Mouse (Mus musculus) hindbrain, embryonic 15.5 days (tissue): Measurements from ENCODE around the gene Tgm5. TPM values are rescaled to one million over a fixed set of nuclear protein-coding genes. Genes with fewer than 3 reads are reported as not detected.
"Not testable (repeated sequence)": the region's sequence is repeated elsewhere in the genome, so short reads cannot be mapped to it uniquely, and the experiment has no call there.

Experiments used
- ATAC-seq: fragments of 200-750 bp; cut with Nextera tagmentation; 2 replicates; pipeline ENCODE4 v1.8.0; 2017; ENCODE audit warnings: low read depth, moderate number of reproducible peaks, moderate TSS enrichment; ENCODE audit not compliant: low FRiP score
- H3K27ac ChIP-seq: fragments of 300-500 bp; sonication (generic); replicated peaks from 2 replicates; pipeline ENCODE4 v1.5.1; 2015; ENCODE audit warnings: mild to moderate bottlenecking, inconsistent platforms
- H3K27me3 ChIP-seq: fragments of 300-500 bp; sonication (generic); 2 replicates; pipeline ENCODE4 v1.6.1; 2015; ENCODE audit warnings: control low read depth, inconsistent platforms
- H3K36me3 ChIP-seq: fragments of 300-500 bp; sonication (generic); 2 replicates; pipeline ENCODE4 v1.6.1; 2015; ENCODE audit warnings: control low read depth, inconsistent platforms
- H3K4me1 ChIP-seq: fragments of 300-500 bp; sonication (generic); replicated peaks from 2 replicates; pipeline ENCODE4 v1.6.1; 2015; ENCODE audit warnings: control low read depth, inconsistent platforms
- H3K4me2 ChIP-seq: fragments of 300-500 bp; sonication (generic); 2 replicates; pipeline ENCODE4 v1.6.1; 2015; ENCODE audit warnings: moderate library complexity, mild to moderate bottlenecking, inconsistent platforms
- H3K4me3 ChIP-seq: fragments of 300-500 bp; sonication (generic); 2 replicates; pipeline ENCODE4 v1.5.1; 2015; ENCODE audit warnings: mild to moderate bottlenecking, inconsistent platforms
- H3K9ac ChIP-seq: fragments of 300-500 bp; sonication (generic); 2 replicates; pipeline ENCODE4 v1.6.1; 2015; ENCODE audit warnings: inconsistent platforms
- H3K9me3 ChIP-seq: fragments of 300-500 bp; sonication (generic); 2 replicates; pipeline ENCODE4 v1.6.1; 2016; ENCODE audit warnings: control low read depth, inconsistent platforms
- WGBS: fragments of 180-500 bp; shearing (Covaris S2); methylation state at CpG from one replicate; pipeline ENCODE4 v1.1.7; 2015; 5-methylcytosine and 5-hydroxymethylcytosine counted together
- polyA plus RNA-seq: library from polyadenylated mRNA; unstranded; fragments of >200 nt; fragmentation: Nextera tagmentation; extraction: Ambion mirVana; gene quantifications from 2 replicates; pipeline ENCODE4 v1.2.1, GENCODE M21; 2015

Tgm5 gene
- polyA plus RNA-seq, 1 experiment from 2014 or later = not detected

DNA sequence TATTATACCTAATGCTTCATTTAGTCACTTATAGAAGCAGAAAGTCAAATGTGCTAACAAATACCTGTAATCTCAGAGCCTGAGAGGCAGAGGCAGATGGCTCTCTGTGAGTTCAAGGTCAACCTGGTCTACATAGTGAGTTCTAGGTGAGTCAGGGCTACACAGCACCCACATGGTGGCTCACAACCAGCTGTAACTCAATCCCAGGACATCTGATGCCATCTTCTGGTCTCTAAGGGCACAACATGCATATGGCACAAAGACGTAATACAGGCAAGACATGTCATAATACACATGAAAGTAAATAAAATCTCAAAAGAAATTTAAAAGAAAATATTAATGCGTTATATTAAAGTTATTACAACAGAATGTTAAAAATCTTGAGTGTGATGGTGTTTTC, 82.1 kb downstream of the Tgm5 start:
- no peak overlapping the region for H3K4me3 ChIP-seq
- H3K9me3 ChIP-seq = no peaks in the 10 kb centered on the region
- no peak overlapping the region for H3K4me2 ChIP-seq
- peaks cover 4% of the 10 kb centered on the region; the same call in 1 of the 2 replicates for H3K4me1 ChIP-seq
- no peak for ATAC-seq
- no peaks in the 10 kb centered on the region for H3K27me3 ChIP-seq
- no peak overlapping the region for H3K9ac ChIP-seq
- 69% methylated on average over 2 of the region's 2 CpGs for WGBS
- no peak overlapping the region for H3K27ac ChIP-seq
- H3K36me3 ChIP-seq = 0 out of 2 replicates have a peak, but pooled peaks cover 11% of the 10 kb centered on the region

DNA sequence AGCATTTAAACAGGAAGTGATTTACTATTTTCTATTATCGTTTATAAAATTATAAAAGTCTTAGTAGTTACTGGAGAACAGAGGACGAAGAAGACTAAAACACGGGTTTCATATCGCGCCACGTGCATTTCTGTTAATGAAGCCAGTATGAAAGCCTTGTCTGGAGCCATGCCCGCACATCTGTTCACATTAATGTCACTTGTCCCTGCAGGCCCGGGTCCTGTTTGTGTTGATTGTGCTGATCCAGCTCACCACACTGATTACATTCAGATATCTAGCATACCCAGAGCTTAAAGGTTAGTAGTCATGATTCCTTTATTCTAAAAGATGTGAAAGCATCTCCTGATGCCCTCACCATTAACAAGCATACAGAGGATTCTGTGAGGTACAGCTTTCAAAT, 86.8 kb downstream of the Tgm5 start:
- Histone ChIP-seq H3K4me1 (no peaks in the 10 kb centered on the region), H3K27ac (no peak overlapping the region), H3K9me3 (no peaks in the 10 kb centered on the region), H3K9ac (no peak overlapping the region), H3K27me3 (no peaks in the 10 kb centered on the region), H3K4me3 (no peak overlapping the region), H3K36me3 (0 out of 2 replicates have a peak, but pooled peaks cover 7% of the 10 kb centered on the region), H3K4me2 (no peak overlapping the region)
- no peak for ATAC-seq
- 88% methylated on average over 8 of the region's 8 CpGs for WGBS

- H3K27me3 ChIP-seq, H3K9ac ChIP-seq, H3K9me3 ChIP-seq, H3K27ac ChIP-seq, H3K36me3 ChIP-seq, H3K4me3 ChIP-seq, H3K4me1 ChIP-seq, ATAC-seq, H3K4me2 ChIP-seq: not testable (repeated sequence)
- WGBS = 76% methylated on average over 1 of the region's 1 CpGs
Observed at GRCm38 (mm10) chr2:120996607-120997006, 89.0 kb downstream of the Tgm5 start.

Other genes with a start within 250 kb of the Tgm5 start
- gene Cdan1, start 235.7 kb downstream of the Tgm5 start, polyA plus RNA-seq = 5.7 and 7.9 TPM in 2 replicates
- 12.3 and 12.4 TPM in 2 replicates for gene Ttbk2, start 235.2 kb downstream of the Tgm5 start, polyA plus RNA-seq
- 30.7 and 30.9 TPM in 2 replicates for gene Ubr1, start 115.1 kb downstream of the Tgm5 start, polyA plus RNA-seq
- gene Tmem62, start 108.8 kb downstream of the Tgm5 start, polyA plus RNA-seq = 12.4 and 14.1 TPM in 2 replicates
- gene Ccndbp1, start 77.4 kb downstream of the Tgm5 start, polyA plus RNA-seq = 74.5 and 77.2 TPM in 2 replicates
- gene Epb42, start 48.8 kb downstream of the Tgm5 start, polyA plus RNA-seq = 0.35 and 0.37 TPM in 2 replicates
- gene Tgm7, start 24.0 kb upstream of the Tgm5 start, polyA plus RNA-seq = 0.07 TPM in 1 of 2 replicates, not detected in the other
- gene Adal, start 54.6 kb upstream of the Tgm5 start, polyA plus RNA-seq = 26.9 and 27.7 TPM in 2 replicates
- 19.0 and 21.0 TPM in 2 replicates for gene Lcmt2, start 54.8 kb upstream of the Tgm5 start, polyA plus RNA-seq
- gene Tubgcp4, start 84.8 kb upstream of the Tgm5 start, polyA plus RNA-seq = 45.5 and 47.1 TPM in 2 replicates
- gene Zscan29, start 85.3 kb upstream of the Tgm5 start, polyA plus RNA-seq = 7.0 and 7.1 TPM in 2 replicates
- 148 and 171 TPM in 2 replicates for gene Trp53bp1, start 185.6 kb upstream of the Tgm5 start, polyA plus RNA-seq
- 31.2 and 46.4 TPM in 2 replicates for gene Map1a, start 203.8 kb upstream of the Tgm5 start, polyA plus RNA-seq